Mouse (Mus musculus) erythroblast, embryonic 14.5 days (primary cell): ENCODE data around the gene Magi2. TPM values are rescaled to one million over a fixed set of nuclear protein-coding genes. Genes with fewer than 3 reads are reported as not detected.

ENCODE experiments used
- H3K27me3 ChIP-seq: 2 replicates; pipeline ENCODE4 v1.6.1; 2012; ENCODE audit warnings: inconsistent platforms; ENCODE audit not compliant: control insufficient read depth
- H3K36me3 ChIP-seq: 2 replicates; pipeline ENCODE4 v1.6.1; 2012; ENCODE audit warnings: mild to moderate bottlenecking, inconsistent platforms; ENCODE audit not compliant: control insufficient read depth
- H3K4me1 ChIP-seq: 2 replicates; pipeline ENCODE4 v1.6.1; 2012; ENCODE audit warnings: inconsistent platforms; ENCODE audit not compliant: control insufficient read depth
- H3K4me3 ChIP-seq: replicated peaks from 2 replicates; pipeline ENCODE3; 2012; ENCODE audit warnings: moderate library complexity, mild to moderate bottlenecking, inconsistent platforms
- H3K9me3 ChIP-seq: 2 replicates; pipeline ENCODE4 v1.6.1; 2012; ENCODE audit warnings: low read length, inconsistent platforms, mixed read lengths; ENCODE audit not compliant: control insufficient read depth
- GATA1 ChIP-seq: IDR thresholded peaks from 2 replicates; pipeline ENCODE4 v1.6.1; 2012; ENCODE audit warnings: low read length, inconsistent platforms, mixed read lengths
- TAL1 ChIP-seq: IDR thresholded peaks from 3 replicates; pipeline ENCODE4 v1.6.1; 2012; ENCODE audit warnings: low read length, inconsistent platforms, mixed read lengths
- polyA plus RNA-seq: library from polyadenylated mRNA; stranded (reverse); fragments of >175 nt; gene quantifications from 2 replicates; pipeline ENCODE4 v1.2.3, GENCODE M21; 2012

The Magi2 gene
- polyA plus RNA-seq, 1 experiment: not detected

DNA sequence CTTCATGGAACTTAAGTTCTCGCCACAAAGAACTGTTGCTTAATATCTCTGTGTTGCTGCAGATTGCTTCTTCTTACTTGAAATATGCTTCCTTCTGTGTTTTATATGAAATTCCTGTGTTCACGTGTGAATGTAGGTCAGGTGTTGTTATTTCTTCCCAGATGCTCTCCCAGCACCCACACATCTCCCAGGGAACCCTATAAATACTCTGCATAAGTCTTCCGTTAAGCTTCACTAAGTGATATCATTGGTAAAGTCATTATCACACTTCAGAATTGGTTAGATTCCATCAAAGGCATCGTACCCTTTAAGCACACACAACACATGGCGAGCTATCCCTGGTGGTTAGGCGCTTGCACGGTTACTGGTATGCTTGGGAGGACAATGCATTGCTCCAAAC is 1257.7 kb downstream of the Magi2 start:
- Histone ChIP-seq H3K36me3 (no peaks in the 10 kb centered on the region), H3K9me3 (no peaks in the 10 kb centered on the region), H3K4me1 (no peaks in the 10 kb centered on the region), H3K4me3 (no peak overlapping the region), H3K27me3 (no peaks in the 10 kb centered on the region)
- TF ChIP-seq TAL1 (no peak), GATA1 (no peak)

DNA sequence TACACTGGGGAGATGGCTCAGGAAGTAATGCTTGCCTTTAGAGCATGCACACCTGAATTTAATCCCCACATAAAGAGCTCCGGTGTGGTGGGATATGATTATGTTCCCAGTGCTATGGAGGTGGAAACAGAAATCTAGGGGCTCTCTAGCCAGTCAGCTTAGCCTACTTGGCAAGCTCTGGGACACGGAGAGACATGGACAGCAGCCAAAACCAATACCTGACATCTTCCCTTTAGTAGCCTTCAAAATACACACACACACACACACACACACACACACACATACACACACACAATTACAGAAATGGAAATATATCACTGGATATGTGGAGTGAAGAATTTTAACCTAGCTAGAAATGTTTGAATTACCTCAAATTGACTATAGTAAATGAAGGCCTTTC is 1265.1 kb downstream of the Magi2 start:
- no peak overlapping the region for H3K4me3 ChIP-seq
- no peaks in the 10 kb centered on the region for H3K27me3 ChIP-seq
- no peak for TF ChIP-seq GATA1
- no peak for TF ChIP-seq TAL1
- H3K4me1 ChIP-seq: no peaks in the 10 kb centered on the region
- H3K9me3 ChIP-seq: no peaks in the 10 kb centered on the region
- H3K36me3 ChIP-seq: no peaks in the 10 kb centered on the region

DNA sequence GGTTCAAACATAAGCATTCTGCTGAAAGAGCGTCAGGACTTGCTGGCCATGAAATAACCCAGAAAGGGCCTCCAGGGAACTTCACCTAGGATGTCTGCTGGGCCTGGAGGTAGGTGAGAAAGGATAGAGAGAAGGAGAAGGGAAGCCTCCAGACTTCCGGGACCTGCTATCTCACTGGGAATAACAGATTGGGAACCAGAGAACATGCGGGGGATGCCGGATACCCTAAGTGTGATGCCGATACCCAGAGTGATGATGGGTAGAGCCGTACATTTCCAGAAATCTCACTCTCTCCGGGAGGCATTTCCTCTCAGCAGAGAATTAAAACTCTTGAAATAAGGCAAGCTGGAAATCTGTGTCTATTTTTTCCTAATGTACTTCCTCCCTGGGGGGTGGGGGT is 1265.8 kb downstream of the Magi2 start:
- no peak for TF ChIP-seq GATA1
- no peak for TF ChIP-seq TAL1
- Histone ChIP-seq H3K4me3 (no peak overlapping the region), H3K4me1 (no peaks in the 10 kb centered on the region), H3K27me3 (no peaks in the 10 kb centered on the region), H3K9me3 (no peaks in the 10 kb centered on the region), H3K36me3 (no peaks in the 10 kb centered on the region)

DNA sequence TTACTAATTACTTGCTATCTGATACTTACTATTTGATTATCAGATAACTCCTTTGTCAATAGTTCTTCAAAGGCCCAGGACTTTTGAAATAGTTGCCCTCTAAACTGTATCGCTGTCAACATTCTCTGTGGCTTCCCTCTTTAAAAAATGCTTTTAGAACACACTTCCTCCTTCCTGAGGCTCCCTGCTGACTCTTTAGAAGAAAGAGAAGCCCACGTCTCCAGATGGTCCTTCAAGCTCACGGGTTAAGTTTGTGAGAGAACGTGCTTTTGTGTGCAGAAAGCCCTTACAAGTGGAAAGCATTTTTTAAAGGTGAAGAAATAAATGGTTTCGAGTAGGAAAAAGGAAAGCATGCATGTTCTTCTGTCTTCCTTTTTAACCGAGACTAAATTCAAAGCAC is 1267.2 kb downstream of the Magi2 start:
- no peaks in the 10 kb centered on the region for H3K9me3 ChIP-seq
- H3K4me3 ChIP-seq: no peak overlapping the region
- no peaks in the 10 kb centered on the region for H3K27me3 ChIP-seq
- no peaks in the 10 kb centered on the region for H3K4me1 ChIP-seq
- no peaks in the 10 kb centered on the region for H3K36me3 ChIP-seq
- no peak for TF ChIP-seq GATA1
- TF ChIP-seq TAL1: no peak

DNA sequence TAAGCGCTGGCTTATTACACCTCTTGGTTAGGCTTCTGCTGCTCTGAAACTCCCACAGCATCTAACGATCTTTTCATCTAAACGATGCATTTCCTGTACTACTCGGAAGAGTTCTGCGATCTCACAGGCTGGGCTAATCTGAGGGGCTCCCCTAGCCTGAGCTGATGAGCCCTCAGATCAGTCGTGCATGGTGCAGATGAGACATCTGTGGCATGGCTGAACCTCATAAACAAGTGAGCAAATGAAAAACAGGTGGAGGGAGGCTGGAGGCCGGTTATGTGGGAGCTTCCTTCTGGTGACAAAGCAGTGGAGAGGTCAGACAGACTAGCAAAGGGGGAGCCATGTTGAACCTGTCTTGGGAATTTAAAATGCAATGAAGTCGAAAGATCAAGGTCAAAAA is 1270.1 kb downstream of the Magi2 start:
- Histone ChIP-seq H3K9me3 (no peaks in the 10 kb centered on the region), H3K4me3 (no peak overlapping the region), H3K36me3 (no peaks in the 10 kb centered on the region), H3K4me1 (no peaks in the 10 kb centered on the region), H3K27me3 (no peaks in the 10 kb centered on the region)
- no peak for TF ChIP-seq TAL1
- TF ChIP-seq GATA1: no peak

DNA sequence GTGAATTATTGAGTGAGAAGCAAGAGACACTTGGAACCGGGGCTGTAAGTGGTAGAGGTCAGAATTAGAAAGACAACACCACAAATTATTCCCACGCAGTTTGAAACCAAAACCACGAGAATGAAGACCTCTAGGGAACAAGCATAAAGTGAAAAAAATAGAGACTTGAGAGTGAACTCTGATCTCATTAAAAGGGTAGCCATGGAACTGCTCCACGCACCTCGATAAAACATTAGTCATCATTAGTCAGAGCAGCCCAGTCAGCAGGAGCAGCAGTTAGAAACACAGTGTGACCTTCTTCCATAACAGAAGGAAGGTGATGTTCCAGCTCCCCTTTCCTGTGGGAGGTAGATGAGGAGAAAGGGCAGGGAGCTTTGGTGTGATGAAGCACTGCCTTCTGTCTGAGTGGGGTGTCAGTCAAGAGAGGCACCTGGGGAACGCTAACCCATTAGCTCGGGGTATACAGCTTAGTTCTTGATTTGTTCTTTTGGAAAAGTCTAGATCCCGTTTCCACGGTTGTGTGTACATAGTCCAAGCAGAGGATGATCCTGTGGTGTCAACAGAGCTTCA is 1272.3 kb downstream of the Magi2 start:
- no peaks in the 10 kb centered on the region for H3K9me3 ChIP-seq
- H3K4me3 ChIP-seq: no peak overlapping the region

DNA sequence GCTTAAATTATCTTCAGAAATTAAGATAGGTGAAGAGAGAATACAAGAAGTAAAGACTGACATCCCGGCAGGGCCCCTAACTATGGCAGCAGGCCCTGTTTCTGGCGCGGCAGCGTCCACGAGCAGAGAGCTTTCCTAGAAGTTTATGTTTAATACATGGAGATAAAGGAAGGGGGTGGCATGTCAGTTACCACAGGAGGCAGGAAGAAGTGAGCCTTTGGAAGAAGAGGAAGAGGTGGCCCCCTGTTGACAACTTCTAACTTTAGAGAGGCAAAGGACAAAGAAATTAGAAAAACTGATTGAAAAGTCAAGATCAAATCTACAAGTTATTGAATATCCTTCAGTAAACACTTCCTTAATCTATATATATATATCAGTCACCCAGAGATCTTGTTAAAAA is 1281.8 kb downstream of the Magi2 start:
- Histone ChIP-seq H3K4me3 (no peak overlapping the region), H3K27me3 (peaks cover 2% of the 10 kb centered on the region; the same call in 1 of the 2 replicates), H3K9me3 (no peaks in the 10 kb centered on the region), H3K4me1 (no peaks in the 10 kb centered on the region), H3K36me3 (no peaks in the 10 kb centered on the region)
- TF ChIP-seq TAL1: no peak
- no peak for TF ChIP-seq GATA1

More for the DNA sequence above, 1272.3 kb downstream of the Magi2 start:
- Histone ChIP-seq H3K4me1 (no peaks in the 10 kb centered on the region), H3K27me3 (no peaks in the 10 kb centered on the region), H3K36me3 (no peaks in the 10 kb centered on the region)
- no peak for TF ChIP-seq TAL1
- no peak for TF ChIP-seq GATA1

DNA sequence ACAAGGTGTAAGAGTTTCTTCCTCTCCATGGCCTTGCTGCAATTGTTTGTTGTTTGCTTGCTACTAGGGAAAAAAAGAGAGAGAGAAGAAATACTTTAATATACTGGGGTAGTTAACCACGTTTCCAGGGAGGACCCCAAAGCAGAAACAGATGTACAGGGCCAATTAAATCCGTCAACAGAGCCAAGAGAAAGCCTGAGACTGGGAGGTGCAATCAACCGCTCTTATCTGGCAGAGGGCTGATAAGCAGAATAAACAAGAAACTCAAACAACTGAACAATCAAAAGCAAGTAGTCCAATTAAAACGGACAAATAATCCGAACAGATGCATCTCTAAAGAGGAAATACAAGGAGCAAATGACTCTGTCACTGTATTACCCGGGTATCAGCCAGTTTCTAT is 1282.8 kb downstream of the Magi2 start:
- no peaks in the 10 kb centered on the region for H3K9me3 ChIP-seq
- no peak for TF ChIP-seq TAL1
- no peak for TF ChIP-seq GATA1
- H3K27me3 ChIP-seq: peaks cover 2% of the 10 kb centered on the region; the same call in 1 of the 2 replicates
- H3K36me3 ChIP-seq: no peaks in the 10 kb centered on the region
- no peak overlapping the region for H3K4me3 ChIP-seq
- no peaks in the 10 kb centered on the region for H3K4me1 ChIP-seq

DNA sequence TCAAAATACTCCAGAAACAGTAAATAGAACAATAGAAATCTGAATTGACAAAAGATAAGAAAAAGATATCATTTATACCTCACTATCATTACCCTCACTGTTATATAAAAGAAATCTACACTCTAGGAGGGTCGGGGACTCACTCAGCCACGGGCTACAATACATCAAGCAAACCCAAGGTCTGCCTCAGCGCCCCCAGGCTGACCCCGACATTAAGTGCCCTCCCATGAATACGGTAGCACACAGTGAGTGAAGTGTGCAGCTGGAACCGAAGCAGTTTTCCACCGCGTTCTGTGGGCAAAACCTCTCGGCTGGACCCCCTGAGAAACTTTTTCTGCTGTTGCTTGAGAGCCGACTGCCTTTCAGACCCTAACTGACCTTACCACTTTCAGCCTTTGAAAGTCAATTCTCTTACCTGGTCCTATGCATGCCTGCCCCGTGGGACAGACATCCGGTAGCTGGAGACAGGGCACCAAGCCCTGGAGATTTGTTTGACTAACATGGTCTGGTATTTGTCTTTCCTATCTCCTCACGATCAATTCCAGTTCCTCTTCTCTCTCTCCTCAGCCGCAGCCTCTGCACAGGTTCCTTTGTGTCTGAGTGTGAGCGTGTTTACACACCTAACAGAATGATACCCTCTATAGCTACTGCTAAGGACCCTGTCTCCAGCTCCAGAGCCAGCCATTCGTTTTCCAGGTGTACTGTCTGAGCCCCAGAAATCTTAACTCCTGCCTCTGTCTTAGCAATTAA is 1285.7 kb downstream of the Magi2 start:
- Histone ChIP-seq H3K27me3 (peaks cover 2% of the 10 kb centered on the region; the same call in 1 of the 2 replicates), H3K4me1 (no peaks in the 10 kb centered on the region), H3K4me3 (no peak overlapping the region), H3K36me3 (no peaks in the 10 kb centered on the region), H3K9me3 (no peaks in the 10 kb centered on the region)
- TF ChIP-seq GATA1 (no peak), TAL1 (no peak)
